Mouse (Mus musculus) neural tube, embryonic 14.5 days (tissue): ENCODE measurements around the gene Kdm5a. TPM values are rescaled to one million over a fixed set of nuclear protein-coding genes. Genes with fewer than 3 reads are reported as not detected.

Experiments
- polyA plus RNA-seq: library from polyadenylated mRNA; unstranded; fragments of >200 nt; fragmentation: Nextera tagmentation; extraction: Ambion mirVana; gene quantifications from 2 replicates; pipeline ENCODE4 v1.2.1, GENCODE M21; 2014

Kdm5a gene
- polyA plus RNA-seq, 1 experiment from 2014 or later, result 35.0 TPM

Other genes with a start within 250 kb of the Kdm5a start
- gene D330020A13Rik, start 69.8 kb upstream of the Kdm5a start, polyA plus RNA-seq, result not detected in 2 replicates
- gene B4galnt3, start 69.6 kb upstream of the Kdm5a start, polyA plus RNA-seq, result 0.09 TPM in 2 replicates
- 9.0 and 12.6 TPM in 2 replicates for gene Ccdc77, start 250 bp downstream of the Kdm5a start, polyA plus RNA-seq
- 3.1 and 3.2 TPM in 2 replicates for gene Il17ra, start 99.1 kb downstream of the Kdm5a start, polyA plus RNA-seq
- gene Tmem121b, start 129.7 kb downstream of the Kdm5a start, polyA plus RNA-seq, result 2.8 and 3.3 TPM in 2 replicates
- gene Hdhd5, start 167.2 kb downstream of the Kdm5a start, polyA plus RNA-seq, result 11.8 and 14.2 TPM in 2 replicates